Mouse (Mus musculus): Measurements from ENCODE around the gene Cwh43. TPM values are rescaled to one million over a fixed set of nuclear protein-coding genes. Genes with fewer than 3 reads are reported as not detected.

Cwh43 gene
- total RNA-seq, 2 experiments from 2014 or later: not detected

DNA sequence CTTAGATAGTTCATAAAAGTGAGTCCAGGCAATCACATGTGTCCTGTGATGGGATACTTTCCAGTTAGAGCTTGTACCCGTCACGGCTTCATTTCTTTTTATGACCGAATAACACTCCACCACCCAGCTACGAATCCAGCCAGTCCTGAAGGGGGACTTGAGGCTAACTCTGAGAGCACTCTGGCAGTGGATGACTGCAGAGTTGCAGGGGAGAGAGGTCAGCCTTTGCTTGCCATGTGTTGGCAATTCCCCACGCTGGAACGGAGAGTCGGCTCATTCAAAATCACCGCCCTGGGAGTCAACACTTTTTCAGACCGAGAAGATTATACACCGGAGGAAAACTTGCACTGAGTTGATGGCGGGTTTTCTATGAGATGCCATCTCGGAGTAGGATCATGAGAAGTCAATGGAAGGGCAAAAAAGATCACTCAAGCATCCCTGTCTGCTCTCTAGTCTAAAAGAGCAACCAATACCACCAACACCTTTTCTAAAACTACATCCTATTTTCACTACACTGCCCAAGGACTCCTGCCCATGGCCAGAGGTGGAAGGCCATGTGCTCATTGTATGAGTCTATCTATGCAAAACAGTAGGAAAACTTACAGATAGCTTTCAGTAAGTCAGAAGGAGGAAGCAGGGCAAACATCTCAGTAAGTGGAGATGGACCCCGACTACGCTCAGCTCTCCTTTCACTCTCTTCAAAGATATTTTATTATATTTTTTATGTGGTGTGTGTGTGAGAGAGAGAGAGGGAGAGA, 2.4 kb upstream of the Cwh43 start:
- intact Hi-C loops (cut with DNase I): no loop called here
- H3K27ac ChIP-seq: no peak overlapping the region
- DNase-seq: no peak
- TF ChIP-seq CTCF (IDR thresholded peaks at IDR 0.05): no peak
- no peak overlapping the region for H3K4me3 ChIP-seq

DNA sequence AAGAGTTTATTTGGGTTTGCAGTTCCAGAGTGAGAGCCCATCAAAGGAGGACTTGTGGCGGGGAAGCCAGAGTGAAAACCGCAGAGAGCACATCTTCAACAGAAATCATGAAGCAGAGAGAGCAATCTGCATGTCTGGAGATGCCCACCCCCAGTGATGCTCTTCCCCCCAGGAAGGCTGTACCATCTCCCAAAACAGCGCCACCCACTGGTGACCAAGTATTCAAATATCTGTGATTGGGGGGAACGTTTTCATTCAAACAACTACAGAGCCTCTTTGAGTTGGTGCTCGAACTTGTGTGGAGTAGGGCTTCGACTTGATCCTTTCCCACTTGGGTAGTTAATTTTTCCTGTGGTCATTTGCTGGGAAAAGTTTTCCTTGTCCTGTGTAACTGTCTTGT, 1.1 kb upstream of the Cwh43 start:
- peak; percentile 7; the same call in 1 of the 2 replicates for TF ChIP-seq CTCF (IDR thresholded peaks at IDR 0.05)
- intact Hi-C loops (cut with DNase I): no loop called here
- DNase-seq: no peak
- no peak overlapping the region for H3K27ac ChIP-seq
- no peak overlapping the region for H3K4me3 ChIP-seq

DNA sequence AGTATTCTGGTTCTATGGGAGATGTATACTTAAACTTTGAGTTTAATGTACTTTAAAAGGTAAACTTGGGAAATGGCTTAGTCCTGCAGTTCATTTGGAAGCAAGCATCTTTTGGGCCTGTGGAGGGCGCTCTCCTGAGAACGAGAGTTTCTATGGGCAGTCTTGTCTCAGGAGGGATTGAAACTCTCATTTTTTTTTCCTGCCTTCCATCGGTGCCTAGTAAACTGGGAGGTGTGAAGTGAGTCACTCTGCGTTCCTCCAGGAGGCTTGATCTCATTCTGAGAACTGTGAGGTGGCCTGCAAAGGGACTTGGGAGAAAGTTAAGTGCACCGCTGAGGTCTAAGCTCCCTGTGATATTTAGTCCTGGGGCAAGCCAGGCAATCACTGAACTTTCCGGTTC, 986 bp downstream of the Cwh43 start:
- DNase-seq: no peak
- no peak for TF ChIP-seq CTCF (IDR thresholded peaks at IDR 0.05)
- Histone ChIP-seq H3K4me3 (no peak overlapping the region), H3K27ac (no peak overlapping the region)
- intact Hi-C loops (cut with DNase I): no loop called here

DNA sequence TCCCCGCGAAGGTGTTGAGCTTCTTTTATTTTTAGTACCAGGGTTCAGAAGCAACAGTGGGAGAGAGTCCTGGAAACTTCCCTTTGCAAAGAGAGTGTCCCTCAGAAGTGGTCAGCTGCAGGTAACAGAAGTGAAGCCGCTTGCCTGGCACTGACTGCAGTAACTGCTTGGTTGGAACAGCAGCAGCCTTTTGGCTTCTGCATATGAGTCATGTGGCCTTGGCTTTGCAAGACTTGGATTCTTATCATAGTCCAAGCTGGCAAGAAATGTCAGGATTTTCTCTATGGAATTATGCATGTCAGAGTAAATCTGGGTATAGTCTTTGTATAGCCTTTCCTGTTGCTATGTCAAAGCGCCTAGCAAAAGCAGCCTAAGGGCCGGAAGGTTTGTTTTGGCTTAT, 4.1 kb downstream of the Cwh43 start:
- DNase-seq: no peak
- no peak for TF ChIP-seq CTCF (IDR thresholded peaks at IDR 0.05)
- intact Hi-C loops (cut with DNase I): no loop called here
- Histone ChIP-seq H3K4me3 (no peak overlapping the region), H3K27ac (no peak overlapping the region)

DNA sequence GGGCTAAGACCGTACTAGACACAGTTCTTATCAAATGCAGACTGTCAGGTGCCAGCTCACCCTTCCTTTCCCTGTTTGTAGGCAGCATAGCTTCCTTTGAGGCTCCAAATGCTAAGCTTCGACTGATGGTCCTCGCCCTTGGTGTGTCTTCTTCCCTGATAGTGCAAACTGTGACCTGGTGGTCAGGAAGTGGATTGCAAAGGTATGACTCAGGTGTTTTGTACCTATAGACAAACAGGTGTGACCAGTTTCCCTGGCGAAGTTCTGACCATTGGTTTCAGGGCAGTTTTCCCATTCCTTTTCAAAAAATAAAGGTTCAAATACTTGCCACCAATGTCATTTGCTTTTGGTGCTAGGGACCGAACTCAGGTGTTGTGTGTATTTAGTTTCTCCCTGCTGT, 5.9 kb downstream of the Cwh43 start:
- Histone ChIP-seq H3K27ac (no peak overlapping the region), H3K4me3 (no peak overlapping the region)
- no peak for TF ChIP-seq CTCF (IDR thresholded peaks at IDR 0.05)
- DNase-seq: no peak
- intact Hi-C loops (cut with DNase I): no loop called here

DNA sequence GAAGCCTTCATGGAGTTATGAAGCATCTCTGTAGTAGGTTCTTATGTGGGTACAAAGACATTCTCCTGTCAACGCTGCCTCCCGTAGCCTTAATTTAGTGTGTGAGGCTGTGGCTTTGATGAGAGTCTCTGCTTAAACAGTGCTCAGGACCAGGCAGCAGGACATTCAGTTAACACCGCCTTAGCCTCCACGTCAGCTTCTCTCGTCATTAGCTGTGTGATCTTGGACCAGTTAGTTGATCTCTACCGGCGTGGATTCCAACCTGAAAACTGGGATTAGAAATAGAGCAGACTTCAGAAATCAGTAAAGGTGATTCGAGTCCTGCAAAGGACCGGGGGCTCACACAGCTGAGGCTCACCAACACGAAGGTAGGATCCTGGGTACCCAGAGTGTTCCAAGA, 8.3 kb downstream of the Cwh43 start:
- no peak overlapping the region for H3K4me3 ChIP-seq
- no peak for DNase-seq
- intact Hi-C loops (cut with DNase I): no loop called here
- no peak for TF ChIP-seq CTCF (IDR thresholded peaks at IDR 0.05)
- H3K27ac ChIP-seq: no peak overlapping the region

DNA sequence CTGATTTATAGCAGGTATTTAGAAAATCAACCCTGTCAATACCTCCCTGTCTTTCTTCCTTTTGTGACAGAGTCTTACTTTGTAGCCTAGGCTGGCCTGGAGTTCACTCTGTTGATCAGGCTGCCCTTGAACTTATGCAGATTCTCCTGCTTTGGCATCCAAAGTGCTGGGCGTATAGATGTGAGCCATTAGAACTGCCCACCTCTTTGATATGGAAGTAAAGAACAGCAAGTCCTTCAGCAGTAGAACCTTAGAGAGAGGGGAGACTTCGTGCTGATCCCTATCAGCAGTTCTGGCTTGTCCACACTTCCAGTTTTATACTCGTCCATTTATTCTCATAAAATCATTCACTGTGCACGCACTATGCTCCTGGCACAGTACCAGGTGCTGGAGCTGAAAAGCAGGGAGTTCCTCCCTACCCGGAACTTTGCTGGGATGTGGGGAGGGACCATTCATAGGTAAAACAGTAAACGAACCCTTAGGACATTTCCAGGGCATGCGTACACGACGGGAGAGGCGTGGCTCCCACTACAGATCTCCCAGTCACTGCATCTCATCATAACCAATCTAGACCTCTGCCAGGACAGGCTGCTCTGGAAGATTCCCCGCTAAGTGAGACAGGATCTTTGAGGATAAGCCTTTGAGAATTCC, 13.3 kb downstream of the Cwh43 start:
- no peak for DNase-seq
- Histone ChIP-seq H3K27ac (no peak overlapping the region), H3K4me3 (no peak overlapping the region)
- no peak for TF ChIP-seq CTCF (IDR thresholded peaks at IDR 0.05)
- intact Hi-C loops (cut with DNase I): no loop called here

DNA sequence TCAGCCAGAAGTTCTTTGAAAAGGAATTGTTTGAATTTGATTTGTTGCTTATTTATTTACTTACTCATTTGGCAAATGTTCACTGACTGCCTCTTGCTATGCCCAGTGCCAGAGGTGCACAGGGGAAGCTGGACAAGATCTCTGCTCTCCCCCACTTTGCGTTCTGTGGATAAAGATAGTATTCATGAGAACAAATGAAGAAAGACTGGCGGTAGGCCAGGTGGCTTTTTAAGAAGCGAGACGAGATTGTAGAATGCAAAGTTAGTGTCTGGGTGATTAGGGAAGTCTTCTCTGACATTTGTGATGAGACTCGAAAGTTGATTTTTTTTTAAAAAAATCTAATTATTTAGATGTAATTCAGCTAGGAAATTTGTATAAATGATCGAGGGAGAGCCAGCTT, 20.9 kb downstream of the Cwh43 start:
- H3K27ac ChIP-seq: no peak overlapping the region
- H3K4me3 ChIP-seq: no peak overlapping the region
- intact Hi-C loops (cut with DNase I): no loop called here
- no peak for DNase-seq
- no peak for TF ChIP-seq CTCF (IDR thresholded peaks at IDR 0.05)

DNA sequence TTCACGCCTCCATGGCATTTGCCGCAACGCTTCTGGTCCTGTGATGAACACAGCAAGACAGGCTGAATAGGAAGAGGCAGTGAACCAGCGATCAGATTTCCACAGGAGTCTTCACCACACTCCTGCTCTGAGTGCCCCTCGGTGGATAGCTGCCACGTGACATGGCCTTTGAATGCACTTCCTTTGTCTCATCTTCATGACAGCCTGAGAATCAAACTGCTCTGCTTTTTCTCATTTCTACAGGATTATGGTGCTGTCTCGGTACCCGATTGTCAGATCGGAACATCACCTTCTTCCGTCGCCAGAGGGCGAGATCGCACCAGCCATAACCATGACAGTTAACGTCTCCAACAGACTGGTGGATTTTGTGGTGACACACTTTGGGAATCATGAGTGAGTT, 25.7 kb downstream of the Cwh43 start:
- Histone ChIP-seq H3K4me3 (no peak overlapping the region), H3K27ac (no peak overlapping the region)
- peak; percentile 75 for DNase-seq
- intact Hi-C loops (cut with DNase I): loop anchor here (2.0 kb wide), 1 partner anchor 207 kb away; no protein-coding TSS in a partner anchor
- TF ChIP-seq CTCF (IDR thresholded peaks at IDR 0.05): peak; percentile 85

DNA sequence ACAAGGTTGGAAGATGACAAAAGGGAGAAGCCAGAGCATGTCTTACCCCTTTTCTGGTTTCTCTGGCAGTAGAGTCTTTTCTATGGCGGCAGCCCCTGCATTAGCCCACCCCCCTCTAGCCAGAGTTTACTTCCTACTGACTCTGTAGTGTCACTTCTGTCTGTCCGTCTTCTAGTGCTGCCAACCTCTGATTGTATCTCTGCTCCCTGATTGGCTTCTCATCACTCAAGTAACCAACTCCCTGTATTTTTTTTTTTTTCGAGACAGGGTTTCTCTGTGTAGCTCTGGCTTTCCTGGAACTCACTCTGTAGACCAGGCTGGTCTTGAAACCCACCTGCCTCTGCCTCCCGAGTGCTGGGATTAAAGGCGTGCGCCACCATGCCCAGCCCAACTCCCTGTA, 26.9 kb downstream of the Cwh43 start:
- H3K4me3 ChIP-seq: no peak overlapping the region
- TF ChIP-seq CTCF (IDR thresholded peaks at IDR 0.05): no peak
- no peak for DNase-seq
- no peak overlapping the region for H3K27ac ChIP-seq
- intact Hi-C loops (cut with DNase I): loop anchor here (1.0 kb wide), 1 partner anchor 200 kb away; no protein-coding TSS in a partner anchor

DNA sequence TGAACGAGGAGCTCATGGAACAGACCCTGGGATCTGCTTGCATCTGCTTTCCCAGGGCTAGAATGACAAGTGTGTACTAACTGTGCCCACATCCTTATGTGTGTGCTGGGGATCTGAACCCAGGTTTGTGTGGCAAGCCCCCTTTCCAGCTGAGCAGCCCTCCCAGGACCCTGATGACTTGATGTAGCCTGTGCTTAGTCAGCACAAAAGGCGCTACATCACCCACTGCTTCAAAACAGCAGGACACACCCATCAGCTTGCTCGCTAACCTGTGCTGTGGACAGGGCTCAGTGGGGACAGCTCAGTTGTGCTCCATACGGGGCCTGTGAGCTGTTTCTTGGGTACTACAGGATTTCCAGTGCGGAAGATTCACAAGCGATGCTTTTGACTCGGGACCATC, 28.9 kb downstream of the Cwh43 start:
- intact Hi-C loops (cut with DNase I): no loop called here

DNA sequence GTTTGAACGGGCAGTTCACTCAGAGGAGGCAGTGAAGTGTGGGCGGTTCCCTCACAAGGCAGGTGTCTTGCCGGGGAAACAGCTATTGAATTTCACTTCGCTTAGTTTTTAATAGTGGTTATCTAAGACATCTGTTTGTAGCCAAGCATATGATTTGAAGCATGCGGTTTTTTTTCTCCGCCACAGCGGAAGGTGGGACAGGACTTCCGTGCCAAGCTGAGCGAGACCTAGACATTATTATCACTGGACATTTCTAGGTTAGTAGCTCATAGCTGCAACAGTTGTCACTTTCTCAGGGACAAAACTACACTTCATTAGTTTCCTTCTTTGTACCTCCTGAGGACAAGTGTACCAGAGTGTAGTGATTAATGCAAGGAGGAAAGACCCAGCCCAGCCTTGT, 36.3 kb downstream of the Cwh43 start:
- no peak for TF ChIP-seq CTCF (IDR thresholded peaks at IDR 0.05)
- intact Hi-C loops (cut with DNase I): no loop called here
- peak overlapping the region; percentile 41 for H3K4me3 ChIP-seq
- DNase-seq: no peak
- no peak overlapping the region for H3K27ac ChIP-seq

More for the DNA sequence above, 28.9 kb downstream of the Cwh43 start:
- TF ChIP-seq CTCF (IDR thresholded peaks at IDR 0.05): no peak
- H3K4me3 ChIP-seq: no peak overlapping the region
- H3K27ac ChIP-seq: no peak overlapping the region
- DNase-seq: no peak

DNA sequence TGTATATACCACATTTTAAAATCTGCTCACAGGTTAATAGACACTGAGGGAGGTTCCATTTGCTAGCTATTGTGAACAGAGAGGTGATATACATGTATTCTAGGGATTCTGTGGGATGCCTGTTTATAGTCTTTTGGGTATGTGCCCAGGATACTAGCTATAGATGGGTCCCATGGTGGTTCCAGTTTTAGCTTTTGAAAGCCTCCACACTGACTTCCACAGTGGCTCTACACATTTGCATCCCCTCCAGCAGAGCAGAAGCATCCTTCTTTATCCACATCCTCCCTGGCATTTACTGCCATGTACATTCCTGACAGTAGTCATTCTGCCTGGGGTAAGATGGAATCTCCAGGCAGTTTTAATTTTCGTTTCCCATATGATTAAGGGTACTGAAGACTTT, 44.4 kb downstream of the Cwh43 start:
- intact Hi-C loops (cut with DNase I): no loop called here
- no peak for DNase-seq
- H3K4me3 ChIP-seq: no peak overlapping the region
- no peak overlapping the region for H3K27ac ChIP-seq
- TF ChIP-seq CTCF (IDR thresholded peaks at IDR 0.05): no peak

Data from gastrocnemius, adult 2 months (tissue).